Mouse (Mus musculus) CH12.LX (cell line): ENCODE results near the gene Mamstr.

Experiments used
- CTCF ChIP-seq, 2 experiments: IDR thresholded peaks in 1 of 2; conservative IDR thresholded peaks in 1 of 2; 2 replicates each; pipeline ENCODE4 v1.5.1; 2011 to 2012; ENCODE audit warnings: low read depth in 2 of 2, low read length in 2 of 2, improper control_type of control experiment in 1 of 2, inconsistent platforms in 1 of 2, mild to moderate bottlenecking in 1 of 2, moderate library complexity in 1 of 2
- MAZ ChIP-seq: IDR thresholded peaks from 2 replicates; pipeline ENCODE4 v1.6.1; 2012; ENCODE audit warnings: low read depth, mild to moderate bottlenecking, inconsistent platforms, low read length, improper control_type of control experiment, moderate library complexity
- MYC ChIP-seq: IDR thresholded peaks from 2 replicates; pipeline ENCODE4 v1.6.1; 2011; ENCODE audit warnings: low read depth, mild to moderate bottlenecking, improper control_type of control experiment, low read length
- POLR2A ChIP-seq: IDR thresholded peaks from 2 replicates; pipeline ENCODE4 v1.6.1; 2011; ENCODE audit warnings: low read depth, mild to moderate bottlenecking, improper control_type of control experiment, low read length
- USF1 ChIP-seq: IDR thresholded peaks from 2 replicates; pipeline ENCODE4 v1.6.1; 2014; ENCODE audit warnings: low read depth, mild to moderate bottlenecking, inconsistent platforms, low read length, improper control_type of control experiment

- no peak for TF ChIP-seq CTCF (conservative IDR thresholded peaks at IDR 0.05 in 1 of 2, IDR thresholded peaks at IDR 0.05 in 1 of 2; ENCODE audit: low read depth in 2 of 2, low read length in 2 of 2)
- no peak for TF ChIP-seq MAZ
- TF ChIP-seq USF1 = no peak
- TF ChIP-seq MYC = no peak
- no peak for TF ChIP-seq POLR2A
These were observed 6.9 kb downstream of the Mamstr start for GRCm38 (mm10) chr7:45646671-45647070.
